Mouse (Mus musculus) lung, postnatal 0 days (tissue): ENCODE data around the gene Il34.

ENCODE experiments used
- CTCF ChIP-seq: IDR thresholded peaks from 2 replicates; pipeline ENCODE4 v1.5.1; 2016; ENCODE audit warnings: antibody characterized with exemption, mild to moderate bottlenecking
- EP300 ChIP-seq: IDR thresholded peaks from 2 replicates; pipeline ENCODE4 v1.6.1; 2016; ENCODE audit warnings: antibody characterized with exemption, mild to moderate bottlenecking, control low read depth

- TF ChIP-seq CTCF, result no peak
- no peak for TF ChIP-seq EP300
These were observed 55.5 kb downstream of the Il34 start for GRCm38 (mm10) chr8:110750269-110750668.
